ENCODE assay signal across 14 mouse cellular contexts in the genomic region with DNA sequence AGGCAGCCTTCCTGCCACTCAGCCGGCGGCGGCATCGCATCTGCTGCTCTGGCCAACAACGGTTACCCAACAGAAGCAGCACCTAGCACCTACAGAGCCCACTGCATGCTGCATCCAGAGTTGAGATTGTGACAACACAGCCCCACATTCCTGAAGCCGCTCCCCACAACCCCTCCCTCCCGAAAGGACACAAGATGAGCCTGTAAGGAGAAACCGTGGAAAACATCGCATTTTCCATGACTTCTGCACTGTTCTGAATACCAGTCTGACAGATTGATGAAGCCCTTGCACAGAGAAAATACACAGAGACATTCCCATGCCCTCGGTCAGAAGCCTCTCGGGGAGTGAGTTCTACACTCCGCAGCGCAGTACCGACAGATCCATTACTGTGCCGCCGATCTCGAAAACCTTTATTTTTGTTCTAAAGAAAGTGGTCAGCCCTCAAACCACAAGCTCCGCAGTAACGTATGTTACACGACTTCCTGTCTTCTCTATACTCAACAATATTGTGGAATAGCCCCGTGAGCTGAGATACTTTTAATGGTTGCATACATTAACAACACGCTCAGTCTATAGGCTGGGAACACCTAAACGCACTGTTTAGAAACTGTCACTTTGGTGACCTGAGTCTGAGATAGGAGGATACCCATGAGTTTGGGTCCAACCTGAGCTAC. TPM values are rescaled to one million over a fixed set of nuclear protein-coding genes. Genes with fewer than 3 reads are reported as not detected.
A peak's percentile ranks its signal among the peaks of the same experiment; 100 is the strongest.
DNase-seq lines count a peak whose midpoint lies in the region; ATAC-seq lines count a peak whose summit lies in the region.
"Had no signal": no experiment of that assay in that cellular context is flagged by ENCODE, and none has a peak within 500 bp of the region (broad histone marks: within the 10 kb centered on the region; RNA-seq: fewer than 3 reads in every experiment).

No protein-coding gene starts in this region.

- no peaks in the 10 kb centered on the region for H3K27me3 ChIP-seq in liver, embryonic 11.5 days (replicated peaks; ENCODE audit: control insufficient read depth, insufficient read depth, low read length)
- no peaks in the 10 kb centered on the region for H3K27me3 ChIP-seq in embryonic facial prominence, embryonic 15.5 days
- H3K27me3 ChIP-seq in limb, embryonic 10.5 days (ENCODE audit: low read depth, poor library complexity, severe bottlenecking), result no peaks in the 10 kb centered on the region
- H3K27me3 ChIP-seq: limb, embryonic 12.5 days had no signal

- no peak overlapping the region for H3K27ac ChIP-seq in liver, embryonic 11.5 days (ENCODE audit: low read depth, low read length)
- H3K27ac ChIP-seq in embryonic facial prominence, embryonic 15.5 days (replicated peaks), result 0 out of 2 replicates have a peak overlapping the region, but pooled peaks have one; percentile 22
- no peak overlapping the region for H3K27ac ChIP-seq in limb, embryonic 10.5 days
- H3K27ac ChIP-seq: limb, embryonic 12.5 days; macrophage had no signal

- WGBS in liver, embryonic 11.5 days, result 63% methylated on average over 23 of the region's 23 CpGs
- 69% methylated on average over 23 of the region's 23 CpGs for WGBS in embryonic facial prominence, embryonic 15.5 days
- 88% methylated on average over 23 of the region's 23 CpGs for WGBS in limb, embryonic 10.5 days

- no peak overlapping the region for H3K4me3 ChIP-seq in liver, embryonic 11.5 days (ENCODE audit: low read depth, low read length)
- no peak overlapping the region for H3K4me3 ChIP-seq in embryonic facial prominence, embryonic 15.5 days (replicated peaks)
- H3K4me3 ChIP-seq in limb, embryonic 10.5 days, result no peak overlapping the region
- H3K4me3 ChIP-seq: limb, embryonic 12.5 days had no signal

- peak; percentile 30 for DNase-seq in cerebellum, adult 9-11 months
- no peak for DNase-seq in cerebellum, postnatal 4 days (ENCODE audit: low spot score in 2 of 2)
- no peak for DNase-seq in liver, embryonic 11.5 days (ENCODE audit: low spot score)
- no peak for DNase-seq in liver
- no peak for DNase-seq in limb, embryonic 10.5 days (ENCODE audit: low spot score)
- no peak for DNase-seq in adrenal gland, postnatal 36 days
- DNase-seq: embryo, embryonic 11 days; thymus, adult 18-20 months had no signal

- peaks cover 36% of the 10 kb centered on the region for H3K4me1 ChIP-seq in liver, embryonic 11.5 days (replicated peaks; ENCODE audit: control insufficient read depth, insufficient read depth, low read length)
- peaks cover 23% of the 10 kb centered on the region for H3K4me1 ChIP-seq in embryonic facial prominence, embryonic 15.5 days
- H3K4me1 ChIP-seq in limb, embryonic 10.5 days, result peaks cover 10% of the 10 kb centered on the region

- H3K36me3 ChIP-seq in liver, embryonic 11.5 days (ENCODE audit: control insufficient read depth, insufficient read depth, low read length), result no peaks in the 10 kb centered on the region
- no peaks in the 10 kb centered on the region for H3K36me3 ChIP-seq in embryonic facial prominence, embryonic 15.5 days
- no peaks in the 10 kb centered on the region for H3K36me3 ChIP-seq in limb, embryonic 10.5 days
- H3K36me3 ChIP-seq: limb, embryonic 12.5 days had no signal

- no peak for ATAC-seq in liver, embryonic 11.5 days (replicated peaks; ENCODE audit: low FRiP score)
- ATAC-seq in embryonic facial prominence, embryonic 15.5 days (ENCODE audit: insufficient number of reproducible peaks, low FRiP score, low TSS enrichment, low read depth), result no peak
- peak; percentile 45 for ATAC-seq in megakaryocyte progenitor cell, adult 5-6 weeks (replicated peaks; ENCODE audit: poor library complexity)
- ATAC-seq: hindbrain, embryonic 16.5 days had no signal

- H3K4me2 ChIP-seq in liver, embryonic 11.5 days, result peak overlapping the region; percentile 7; the same call in 1 of the 2 replicates
- H3K4me2 ChIP-seq in embryonic facial prominence, embryonic 15.5 days (replicated peaks), result no peak overlapping the region
- H3K4me2 ChIP-seq: heart, embryonic 11.5 days; limb, embryonic 12.5 days had no signal

- H3K9ac ChIP-seq in liver, embryonic 11.5 days (ENCODE audit: low read depth, low read length), result no peak overlapping the region
- H3K9ac ChIP-seq in embryonic facial prominence, embryonic 15.5 days, result no peak overlapping the region
- H3K9ac ChIP-seq: limb, embryonic 12.5 days had no signal

- H3K9me3 ChIP-seq in liver, embryonic 11.5 days (ENCODE audit: control insufficient read depth, low read length), result no peaks in the 10 kb centered on the region
- no peaks in the 10 kb centered on the region for H3K9me3 ChIP-seq in embryonic facial prominence, embryonic 15.5 days (replicated peaks)
- H3K9me3 ChIP-seq in limb, embryonic 10.5 days (replicated peaks), result no peaks in the 10 kb centered on the region
- H3K9me3 ChIP-seq: limb, embryonic 12.5 days had no signal

RNA-seq across cellular contexts. Expression of a gene that starts 23.1 kb away (rescaled TPM):
- polyA plus RNA-seq in liver, embryonic 11.5 days (2014; fragmentation: Nextera tagmentation; extraction: Ambion mirVana), result 6.7 and 9.3 TPM in 2 replicates
- polyA plus RNA-seq in embryonic facial prominence, embryonic 15.5 days (2015; fragmentation: Nextera tagmentation; extraction: Ambion mirVana), result 12.7 and 14.1 TPM in 2 replicates
- total RNA-seq in megakaryocyte progenitor cell, adult 5-6 weeks (2015), result 27.7 and 29.1 TPM in 2 replicates
- total RNA-seq in megakaryocyte progenitor cell, adult 5-6 weeks (2017), result 13.0 and 15.9 TPM in 2 replicates
- polyA plus RNA-seq in limb, embryonic 10.5 days (2016; fragmentation: Nextera tagmentation; extraction: Ambion mirVana), result 3.6 and 5.1 TPM in 2 replicates
- total RNA-seq in adrenal gland, postnatal 36 days (2021), result 10 to 100 TPM in 1 of 2 experiments, 1 to 10 TPM in 1; 6.9 to 18.7 TPM
